Mouse (Mus musculus) MEL (cell line): Measurements from ENCODE around the gene Phf3.

Source experiments
- CTCF ChIP-seq, 3 experiments: IDR thresholded peaks in 2 of 3; conservative IDR thresholded peaks in 1 of 3; 2 replicates each; pipeline ENCODE4 v1.5.1; 2011 to 2012; ENCODE audit warnings: low read length in 3 of 3, low read depth in 2 of 3, mild to moderate bottlenecking in 2 of 3, improper control_type of control experiment in 1 of 3, inconsistent platforms in 1 of 3, mixed read lengths in 1 of 3, moderate library complexity in 1 of 3; ENCODE audit not compliant: control insufficient read depth in 1 of 3, insufficient read depth in 1 of 3, poor library complexity in 1 of 3, severe bottlenecking in 1 of 3
- EP300 ChIP-seq, 2 experiments: IDR thresholded peaks; 2 replicates each; pipeline ENCODE4 v1.6.1; 2011; ENCODE audit warnings: improper control_type of control experiment in 2 of 2, low read length in 2 of 2, low read depth in 1 of 2, mild to moderate bottlenecking in 1 of 2
- ETS1 ChIP-seq: IDR thresholded peaks from 2 replicates; pipeline ENCODE4 v1.6.1; 2012; ENCODE audit warnings: low read depth, mild to moderate bottlenecking, inconsistent platforms, low read length, improper control_type of control experiment, moderate library complexity
- HCFC1 ChIP-seq: IDR thresholded peaks from 2 replicates; pipeline ENCODE4 v1.6.1; 2012; ENCODE audit warnings: low read depth, mild to moderate bottlenecking, inconsistent platforms, low read length, improper control_type of control experiment, moderate library complexity
- NELFE ChIP-seq: IDR thresholded peaks from 2 replicates; pipeline ENCODE4 v1.6.1; 2011; ENCODE audit warnings: low read depth, low read length, improper control_type of control experiment
- POLR2A ChIP-seq, 2 experiments: IDR thresholded peaks; 2 replicates each; pipeline ENCODE4 v1.6.1; 2011 to 2012; ENCODE audit warnings: low read length in 2 of 2, mild to moderate bottlenecking in 2 of 2, control low read depth in 1 of 2, improper control_type of control experiment in 1 of 2, low read depth in 1 of 2, moderate library complexity in 1 of 2; ENCODE audit not compliant: control insufficient read depth in 1 of 2, insufficient read depth in 1 of 2, poor library complexity in 1 of 2
- ZMIZ1 ChIP-seq: IDR thresholded peaks from 2 replicates; pipeline ENCODE4 v1.6.1; 2012; ENCODE audit warnings: low read depth, mild to moderate bottlenecking, inconsistent platforms, low read length, improper control_type of control experiment, moderate library complexity
- ZNF384 ChIP-seq: IDR thresholded peaks from 2 replicates; pipeline ENCODE4 v1.6.1; 2012; ENCODE audit warnings: low read depth, mild to moderate bottlenecking, inconsistent platforms, low read length, improper control_type of control experiment

- TF ChIP-seq CTCF (IDR thresholded peaks at IDR 0.05 in 2 of 3, conservative IDR thresholded peaks at IDR 0.05 in 1 of 3; ENCODE audit: control insufficient read depth in 1 of 3, insufficient read depth in 1 of 3, low read depth in 2 of 3, low read length in 3 of 3, poor library complexity in 1 of 3, severe bottlenecking in 1 of 3) (no peak), HCFC1 (no peak), ETS1 (peak; percentile 99), POLR2A (IDR thresholded peaks at IDR 0.05; ENCODE audit: control insufficient read depth in 1 of 2, insufficient read depth in 1 of 2, low read depth in 1 of 2, low read length in 2 of 2, poor library complexity in 1 of 2) (no peak), ZMIZ1 (no peak), NELFE (no peak; the same call in 1 of the 2 replicates), EP300 (IDR thresholded peaks at IDR 0.05; ENCODE audit: low read depth in 1 of 2, low read length in 2 of 2) (peak; percentile 74 to 79), ZNF384 (no peak)
These were observed 21.8 kb downstream of the Phf3 start for GRCm38 (mm10) chr1:30851920-30852319.
